Comparison of ENCODE assay signal across 8 mouse cellular contexts in genomic region chr7:127478635-127479317, GRCm38 (mm10). TPM values are rescaled to one million over a fixed set of nuclear protein-coding genes. Genes with fewer than 3 reads are reported as not detected.
A peak's percentile ranks its signal among the peaks of the same experiment; 100 is the strongest.
DNase-seq lines count a peak whose midpoint lies in the region; ATAC-seq and TF ChIP-seq lines count a peak whose summit lies in the region.

Fbrs (plus strand) TSS chr7:127479199.

- no peaks in the 10 kb centered on the region for H3K27me3 ChIP-seq in Patski
- no peaks in the 10 kb centered on the region for H3K27me3 ChIP-seq in hindbrain, embryonic 11.5 days (ENCODE audit: control insufficient read depth, insufficient read depth, low read length)
- no peaks in the 10 kb centered on the region for H3K27me3 ChIP-seq in lung, embryonic 16.5 days (ENCODE audit: control insufficient read depth, insufficient read depth, low read depth, low read length)

- ATAC-seq in Patski = peak; percentile 51
- ATAC-seq in hindbrain, embryonic 11.5 days (ENCODE audit: low FRiP score) = peak; percentile 83
- peak; percentile 84 for ATAC-seq in lung, embryonic 16.5 days (ENCODE audit: low read depth)

- CTCF ChIA-PET in Patski (lab: Charles Lee) = no interaction called here

- peak; percentile 94 for DNase-seq in Patski (ENCODE audit: low read depth, low spot score)
- peak; percentile 98 to 99 for DNase-seq in cerebellum, postnatal 14 days
- DNase-seq in frontal cortex, postnatal 10 days (ENCODE audit: low spot score in 2 of 2) = peak; percentile 93 to 96
- DNase-seq in hindbrain, embryonic 11.5 days (ENCODE audit: low spot score) = peak; percentile 93
- peak; percentile 97 for DNase-seq in layer of hippocampus, adult 9-11 months
- peak; percentile 94 for DNase-seq in ovary, postnatal 14 days (ENCODE audit: low spot score)
- DNase-seq in urinary bladder, postnatal 10 days (ENCODE audit: low spot score) = peak; percentile 91

- TF ChIP-seq CTCF in Patski (IDR thresholded peaks at IDR 0.05) = no peak

- under 1% methylated on average over 41 of the region's 62 CpGs for WGBS in hindbrain, embryonic 11.5 days
- WGBS in lung, embryonic 16.5 days = under 1% methylated on average over 56 of the region's 62 CpGs

- POLR2A ChIA-PET in Patski (lab: Charles Lee) = interaction anchor here (0.9 to 2.7 kb wide), 7 partner anchors 7 to 133 kb away, joined by 3 to 12 read pairs (median 4); partner anchors contain the start of genes Srcap and Zfp768

- H3K27ac ChIP-seq in hindbrain, embryonic 11.5 days (ENCODE audit: low read depth, low read length) = peak within 1 kb of the TSS; percentile 95
- peak within 1 kb of the TSS; percentile 99 for H3K27ac ChIP-seq in lung, embryonic 16.5 days (ENCODE audit: low read length)

- in situ Hi-C loops in Patski (cut with MboI; ENCODE audit: low pct_unique_long_range_greater_than_20kb) = no loop called here

- H3K36me3 ChIP-seq in hindbrain, embryonic 11.5 days (ENCODE audit: control insufficient read depth, insufficient read depth, low read length) = peaks cover 19% of the 10 kb centered on the region
- peaks cover 38% of the 10 kb centered on the region for H3K36me3 ChIP-seq in lung, embryonic 16.5 days (ENCODE audit: control insufficient read depth, insufficient read depth, low read length)

- H3K4me2 ChIP-seq in hindbrain, embryonic 11.5 days (replicated peaks; ENCODE audit: low read depth, low read length) = peak within 1 kb of the TSS; percentile 87
- peak within 1 kb of the TSS; percentile 91 for H3K4me2 ChIP-seq in lung, embryonic 16.5 days (ENCODE audit: low read depth, low read length)

- H3K4me3 ChIP-seq in hindbrain, embryonic 11.5 days (ENCODE audit: low read depth, low read length) = peak within 1 kb of the TSS; percentile 90
- H3K4me3 ChIP-seq in lung, embryonic 16.5 days (ENCODE audit: low read length) = peak within 1 kb of the TSS; percentile 98

- H3K9ac ChIP-seq in hindbrain, embryonic 11.5 days (ENCODE audit: low read depth, low read length) = peak within 1 kb of the TSS; percentile 84
- H3K9ac ChIP-seq in lung, embryonic 16.5 days (ENCODE audit: low read length) = peak within 1 kb of the TSS; percentile 95

- H3K4me1 ChIP-seq in hindbrain, embryonic 11.5 days (replicated peaks; ENCODE audit: control insufficient read depth, insufficient read depth, low read length) = peaks cover 8% of the 10 kb centered on the region; the same call in 1 of the 2 replicates
- peaks cover 21% of the 10 kb centered on the region for H3K4me1 ChIP-seq in lung, embryonic 16.5 days (replicated peaks; ENCODE audit: control insufficient read depth, insufficient read depth, low read length)

- H3K9me3 ChIP-seq in hindbrain, embryonic 11.5 days (ENCODE audit: control insufficient read depth, low read length) = no peaks in the 10 kb centered on the region
- no peaks in the 10 kb centered on the region for H3K9me3 ChIP-seq in lung, embryonic 16.5 days (ENCODE audit: control insufficient read depth, low read length)

RNA-seq across cellular contexts. Expression of gene Fbrs, which starts in this region (rescaled TPM):
- polyA plus RNA-seq in Patski (2021) = 50.1 TPM
- 10.5 and 15.1 TPM in 2 replicates for polyA plus RNA-seq in hindbrain, embryonic 11.5 days (2014; fragmentation: Nextera tagmentation; extraction: Ambion mirVana)
- polyA plus RNA-seq in lung, embryonic 16.5 days (2015; fragmentation: Nextera tagmentation; extraction: Ambion mirVana) = 9.9 and 11.1 TPM in 2 replicates

Comparison
In these comparisons a context has a peak if more than half of its experiments do, and no peak if none do; other contexts are left out.
1. Peak in every context shown above with its lines: DNase-seq, ATAC-seq, H3K4me3 ChIP-seq and H3K27ac ChIP-seq.